Mouse (Mus musculus) layer of hippocampus, adult 9-11 months (tissue): ENCODE results near the gene Llgl2.

Experiments used
- DNase-seq: peaks from one replicate; pipeline ENCODE4 v3.0.0; 2022

The Llgl2 gene

GRCm38 (mm10) chr11:115823774-115824740, at the start of gene Llgl2:
Llgl2 (plus strand) TSS chr11:115824049.
- peak; percentile 76 for DNase-seq

GRCm38 (mm10) chr11:115774653-115775052, 49.2 kb upstream of the Llgl2 start:
- no peak for DNase-seq

- DNase-seq, result no peak
Observed at GRCm38 (mm10) chr11:115775821-115776665, 47.8 kb upstream of the Llgl2 start.

- no peak for DNase-seq
Observed at GRCm38 (mm10) chr11:115776954-115777353, 46.9 kb upstream of the Llgl2 start.

GRCm38 (mm10) chr11:115777487-115778335, 46.1 kb upstream of the Llgl2 start:
- no peak for DNase-seq

GRCm38 (mm10) chr11:115779038-115779571, 44.7 kb upstream of the Llgl2 start:
- peak; percentile 61 for DNase-seq

GRCm38 (mm10) chr11:115780141-115781070, 43.4 kb upstream of the Llgl2 start:
- DNase-seq, result peak; percentile 54

- no peak for DNase-seq
Observed at GRCm38 (mm10) chr11:115786473-115786872, 37.4 kb upstream of the Llgl2 start.

- DNase-seq, result no peak
Observed at GRCm38 (mm10) chr11:115789787-115790186, 34.1 kb upstream of the Llgl2 start.

GRCm38 (mm10) chr11:115791919-115792318, 31.9 kb upstream of the Llgl2 start:
- no peak for DNase-seq

GRCm38 (mm10) chr11:115792353-115792752, 31.5 kb upstream of the Llgl2 start:
- no peak for DNase-seq

- no peak for DNase-seq
Observed at GRCm38 (mm10) chr11:115796898-115797297, 27.0 kb upstream of the Llgl2 start.

GRCm38 (mm10) chr11:115797665-115798064, 26.2 kb upstream of the Llgl2 start:
- no peak for DNase-seq

- DNase-seq, result no peak
Observed at GRCm38 (mm10) chr11:115800981-115801380, 22.9 kb upstream of the Llgl2 start.

GRCm38 (mm10) chr11:115803072-115803709, 20.7 kb upstream of the Llgl2 start:
- no peak for DNase-seq

- DNase-seq, result no peak
Observed at GRCm38 (mm10) chr11:115805005-115805404, 18.8 kb upstream of the Llgl2 start.

GRCm38 (mm10) chr11:115806154-115806553, 17.7 kb upstream of the Llgl2 start:
- DNase-seq, result no peak

GRCm38 (mm10) chr11:115807306-115807705, 16.5 kb upstream of the Llgl2 start:
- DNase-seq, result peak; percentile 64

- DNase-seq, result no peak
Observed at GRCm38 (mm10) chr11:115807971-115808370, 15.9 kb upstream of the Llgl2 start.

- no peak for DNase-seq
Observed at GRCm38 (mm10) chr11:115808696-115809310, 15.0 kb upstream of the Llgl2 start.
